Mouse (Mus musculus) spleen, adult 12 weeks (tissue): Measurements from ENCODE around the gene Mafk.

ENCODE experiments used
- DNase-seq: peaks from one replicate; pipeline ENCODE4 v3.0.0; 2022; ENCODE audit warnings: low spot score

Mafk gene

DNA sequence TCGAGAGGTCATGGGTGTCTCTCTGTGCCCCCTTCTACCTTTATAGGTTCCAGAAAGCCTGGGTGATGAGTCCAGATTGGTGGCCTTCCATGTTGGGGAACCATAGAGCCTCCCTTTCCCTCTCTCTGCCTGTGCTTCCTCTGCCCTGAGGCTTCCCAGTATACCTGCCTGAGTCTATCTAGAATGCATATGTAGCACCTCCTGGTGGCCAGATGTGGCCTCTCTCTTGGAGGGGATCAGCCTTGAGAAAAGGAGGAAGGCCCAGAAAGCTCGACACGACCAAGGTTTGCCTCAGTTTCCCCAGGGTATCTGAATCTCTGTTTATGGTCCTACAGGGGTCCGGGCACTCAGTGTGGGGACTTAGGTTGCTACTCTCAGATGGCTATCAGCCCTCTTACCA, 27.5 kb downstream of the Mafk start:
- peak; percentile 75 for DNase-seq

- no peak for DNase-seq
These were observed 28.3 kb downstream of the Mafk start, which contains the start of gene Tmem184a for GRCm38 (mm10) chr5:139819538-139820181. Tmem184a (minus strand) TSS chr5:139819917.

- DNase-seq = no peak
These were observed 30.4 kb downstream of the Mafk start for GRCm38 (mm10) chr5:139821466-139822459.

DNA sequence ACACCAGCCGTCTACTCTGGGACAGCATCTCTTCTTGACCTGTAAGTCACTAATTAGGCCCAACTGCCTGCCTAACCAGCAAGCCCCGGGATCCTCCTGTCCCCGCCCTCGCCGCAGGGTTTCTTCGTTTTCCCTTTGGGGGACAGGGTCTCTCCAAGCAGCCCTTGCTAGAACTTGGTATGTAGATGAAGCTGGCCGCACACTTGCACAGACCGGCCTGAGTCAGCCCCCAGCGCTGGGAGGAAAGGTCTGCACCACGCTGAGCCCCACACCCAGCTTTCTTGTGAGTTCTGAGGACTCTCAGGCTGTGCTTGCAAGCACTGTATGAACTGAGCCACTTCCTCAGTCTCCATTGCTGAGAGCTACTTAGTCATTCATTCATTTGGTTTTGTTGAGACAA, 33.2 kb downstream of the Mafk start:
- DNase-seq = no peak

DNA sequence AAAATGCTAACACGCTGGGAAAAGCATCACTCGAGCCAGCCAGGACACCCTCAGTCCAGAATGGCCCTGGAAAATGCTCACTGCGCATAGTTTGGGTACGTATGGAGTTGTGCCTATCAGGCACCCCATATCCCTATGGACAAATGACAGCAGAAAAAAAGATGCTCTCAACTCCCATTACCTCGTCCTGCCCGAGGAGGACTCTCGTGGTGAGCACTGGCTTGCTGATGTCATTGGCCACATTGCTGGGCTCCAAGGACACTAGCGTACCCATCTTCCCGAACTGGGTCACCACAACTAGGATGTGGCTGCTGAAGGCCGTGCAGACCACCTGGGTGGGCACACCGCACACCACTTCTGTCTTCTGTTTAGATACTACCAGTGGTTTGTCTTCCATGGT, 34.6 kb downstream of the Mafk start:
- no peak for DNase-seq

DNA sequence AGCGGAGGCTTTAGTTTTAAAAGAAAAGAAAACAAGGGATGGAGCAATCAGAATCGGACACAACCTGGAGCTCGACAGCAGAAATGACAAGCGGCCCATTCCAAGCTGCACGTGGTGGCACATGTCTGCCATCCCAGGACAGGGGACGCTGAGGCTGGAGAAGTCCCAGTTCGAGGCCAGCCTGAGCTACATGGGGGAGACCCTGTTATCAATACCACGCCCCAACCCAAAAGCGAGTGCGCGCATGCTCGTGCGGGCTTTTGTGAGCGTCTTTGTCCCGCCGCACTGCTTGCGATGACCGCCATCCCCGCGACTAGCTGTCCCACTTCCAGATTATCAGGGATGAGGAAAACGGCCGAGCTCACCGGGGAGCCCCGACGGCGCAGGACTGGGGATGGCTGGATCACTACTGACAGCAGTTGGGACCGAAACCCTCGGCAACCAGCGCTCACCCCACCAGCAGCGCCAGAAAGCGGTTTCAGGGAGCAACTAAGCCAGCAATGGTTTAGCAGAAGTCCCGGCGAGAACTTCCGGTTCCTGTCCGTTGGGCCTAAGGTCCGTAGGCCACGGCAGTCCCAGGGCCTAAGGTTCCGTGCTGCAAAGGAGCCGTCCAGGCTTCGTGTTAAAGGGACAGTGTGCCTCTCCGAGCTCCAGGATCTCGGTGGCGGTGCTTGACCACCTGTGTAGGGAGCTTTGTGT, 35.2 kb downstream of the Mafk start, which contains the start of the genes Gm26938 and Psmg3:
Gene Gm26938, minus strand, starts transcription at position 51 of the 699 bp plus-strand sequence.
Gene Psmg3, minus strand, starts transcription at position 529 of the 699 bp plus-strand sequence.
- DNase-seq = peak; percentile 84

DNA sequence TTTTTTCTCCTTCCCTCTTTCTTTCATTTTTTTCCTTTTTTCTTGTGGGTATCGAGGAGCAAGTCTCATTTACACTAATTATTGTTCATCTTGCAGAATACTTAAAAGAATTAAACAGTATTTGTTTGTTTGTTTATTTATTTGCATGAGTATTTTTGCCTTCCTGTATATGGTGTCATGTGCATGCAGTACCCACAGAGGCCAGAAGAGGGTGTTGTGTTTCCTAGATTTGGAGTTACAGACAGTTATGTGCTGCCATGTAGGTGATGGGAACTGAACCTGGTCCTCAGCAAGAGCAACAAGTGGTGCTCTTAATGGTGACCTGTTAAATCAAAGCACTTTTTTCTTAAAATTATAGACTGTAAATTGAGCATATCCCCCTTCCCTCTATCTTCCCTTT, 36.3 kb downstream of the Mafk start:
- DNase-seq = no peak

DNA sequence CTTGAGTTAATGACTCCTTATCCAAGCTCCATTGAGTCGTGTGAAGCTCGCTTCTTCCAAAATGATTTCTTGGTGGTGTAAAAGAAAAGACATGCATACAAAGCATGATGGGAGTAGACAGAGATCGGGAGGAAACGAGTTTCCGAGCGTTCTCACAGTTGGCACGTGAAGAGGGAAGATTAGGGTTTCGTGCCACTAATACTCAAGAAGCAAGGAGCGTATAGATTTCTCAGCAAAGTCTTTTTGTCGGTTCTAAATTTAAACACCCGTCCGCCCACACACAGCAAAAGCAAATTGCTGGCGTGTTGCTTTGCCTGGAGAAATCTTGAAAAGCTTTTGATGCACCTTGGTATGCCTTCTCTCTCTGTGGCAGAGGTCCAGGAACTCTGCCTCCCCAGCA, 38.1 kb downstream of the Mafk start:
- no peak for DNase-seq

DNA sequence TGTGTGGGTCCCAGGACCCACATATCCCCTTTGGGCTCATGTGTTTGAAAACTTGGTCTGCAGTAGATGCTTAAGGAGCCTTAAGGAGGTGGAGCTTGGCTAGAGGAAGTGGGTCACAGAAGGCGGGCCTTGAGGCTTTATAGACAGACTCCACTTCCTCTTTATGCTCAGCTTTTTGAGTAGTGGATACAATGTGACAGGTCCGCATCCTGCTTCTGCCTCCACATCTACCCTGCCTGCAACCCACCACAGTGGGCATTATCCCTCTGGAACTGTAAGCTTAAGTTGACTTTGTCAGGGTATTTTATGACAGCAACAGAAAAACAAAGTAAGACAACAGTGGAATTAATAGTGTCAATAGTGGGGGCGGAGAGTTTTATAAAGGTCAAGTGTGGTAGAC, 39.4 kb downstream of the Mafk start:
- no peak for DNase-seq

GRCm38 (mm10) chr5:139832125-139832524, 40.8 kb downstream of the Mafk start:
- DNase-seq = no peak

DNA sequence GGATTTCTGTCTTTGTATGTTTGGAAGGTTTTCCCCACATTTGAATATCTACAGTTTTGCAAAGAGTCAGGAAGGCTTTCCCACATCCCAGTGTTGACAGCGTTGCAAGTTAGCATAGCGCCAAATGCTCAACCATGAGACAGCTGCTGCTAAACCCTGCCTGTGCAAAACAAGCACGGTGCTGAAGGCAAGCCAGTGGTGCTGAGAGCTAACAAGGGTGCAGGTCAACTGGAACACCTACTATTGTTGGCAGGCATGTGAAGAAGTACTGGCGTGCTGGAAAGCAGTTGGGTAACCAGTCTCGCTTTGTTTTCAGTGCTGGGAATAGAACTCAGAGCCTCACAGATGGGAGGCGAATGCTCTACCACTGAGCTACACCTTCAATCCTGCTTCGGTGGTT, 44.4 kb downstream of the Mafk start:
- DNase-seq = no peak

GRCm38 (mm10) chr5:139838476-139838892, 47.2 kb downstream of the Mafk start:
- DNase-seq = no peak

GRCm38 (mm10) chr5:139839142-139839541, 47.8 kb downstream of the Mafk start:
- no peak for DNase-seq

DNA sequence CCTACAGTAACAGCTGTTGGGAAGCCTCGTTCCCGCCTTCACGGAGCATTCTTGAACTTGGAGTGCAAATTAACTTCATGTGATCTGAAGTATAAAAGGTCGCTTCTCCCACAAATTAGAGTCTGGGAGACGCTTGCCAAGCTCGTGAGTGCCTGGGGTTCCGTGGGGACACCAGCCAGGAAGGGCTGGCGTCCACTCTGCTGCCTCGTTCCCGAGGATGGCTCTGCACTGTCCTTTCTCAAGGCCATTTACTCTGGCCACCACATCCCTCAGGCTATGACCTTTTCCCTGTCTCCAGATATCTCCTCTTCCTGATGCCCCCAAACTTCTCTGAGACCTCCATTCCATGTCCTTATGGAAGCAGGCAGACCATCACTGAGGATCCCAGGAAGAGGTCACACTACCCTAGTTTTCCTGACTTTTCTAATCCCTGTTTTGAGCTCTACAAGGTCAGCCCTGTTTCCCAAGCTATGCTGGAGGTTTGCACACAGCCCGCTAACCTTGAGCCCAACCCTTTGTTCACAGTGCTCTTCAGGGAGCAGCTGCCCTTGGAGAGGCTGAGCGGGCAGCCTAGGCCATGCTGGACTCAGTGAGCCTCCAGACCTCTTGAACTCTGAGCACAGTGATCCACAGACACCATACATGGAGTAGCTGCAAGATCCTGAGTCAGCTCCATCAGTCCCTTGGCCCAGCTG, 58.5 kb downstream of the Mafk start:
- DNase-seq = no peak
